Mouse (Mus musculus): ENCODE results near the gene Zfp60. TPM values are rescaled to one million over a fixed set of nuclear protein-coding genes. Genes with fewer than 3 reads are reported as not detected.
A peak's percentile ranks its signal among the peaks of the same experiment; 100 is the strongest.

Gene Zfp60
- 4.7 and 8.0 TPM in 2 replicates for polyA plus RNA-seq (2012; rRNA removed)

- Histone ChIP-seq H3K4me3 (ENCODE audit: control insufficient read depth, low read depth, low read length) (peak within 1 kb of the TSS; percentile 90), H3K27ac (ENCODE audit: control insufficient read depth, insufficient read depth, low read depth, low read length) (peak within 1 kb of the TSS; percentile 59), H3K4me1 (ENCODE audit: control insufficient read depth, insufficient read depth, low read length) (no peaks in the 10 kb centered on the region; the same call in 1 of the 2 replicates), H3K36me3 (ENCODE audit: control insufficient read depth, insufficient read depth, low read length) (no peaks in the 10 kb centered on the region), H3K27me3 (ENCODE audit: control insufficient read depth, insufficient read depth, low read length) (no peaks in the 10 kb centered on the region)
- peak; percentile 77 for TF ChIP-seq POLR2A (IDR thresholded peaks at IDR 0.05; ENCODE audit: control insufficient read depth, low read depth, low read length)
- peak; percentile 4; the same call in 1 of the 2 replicates for TF ChIP-seq CTCF (IDR thresholded peaks at IDR 0.05; ENCODE audit: control insufficient read depth, insufficient read depth, insufficient replicate concordance, low read depth, low read length)
Observed at GRCm38 (mm10) chr7:27731281-27731883, at the start of gene Zfp60. Gene Zfp60 (plus strand): TSS chr7:27731389.

GRCm38 (mm10) chr7:27683218-27683617, 48.0 kb upstream of the Zfp60 start:
- Histone ChIP-seq H3K4me3 (ENCODE audit: control insufficient read depth, low read depth, low read length) (no peak overlapping the region), H3K27ac (ENCODE audit: control insufficient read depth, insufficient read depth, low read depth, low read length) (no peak overlapping the region), H3K36me3 (ENCODE audit: control insufficient read depth, insufficient read depth, low read length) (no peaks in the 10 kb centered on the region), H3K27me3 (ENCODE audit: control insufficient read depth, insufficient read depth, low read length) (no peaks in the 10 kb centered on the region), H3K4me1 (ENCODE audit: control insufficient read depth, insufficient read depth, low read length) (peaks cover 3% of the 10 kb centered on the region)
- TF ChIP-seq CTCF (IDR thresholded peaks at IDR 0.05; ENCODE audit: control insufficient read depth, insufficient read depth, insufficient replicate concordance, low read depth, low read length): no peak
- TF ChIP-seq POLR2A (IDR thresholded peaks at IDR 0.05; ENCODE audit: control insufficient read depth, low read depth, low read length): no peak

DNA sequence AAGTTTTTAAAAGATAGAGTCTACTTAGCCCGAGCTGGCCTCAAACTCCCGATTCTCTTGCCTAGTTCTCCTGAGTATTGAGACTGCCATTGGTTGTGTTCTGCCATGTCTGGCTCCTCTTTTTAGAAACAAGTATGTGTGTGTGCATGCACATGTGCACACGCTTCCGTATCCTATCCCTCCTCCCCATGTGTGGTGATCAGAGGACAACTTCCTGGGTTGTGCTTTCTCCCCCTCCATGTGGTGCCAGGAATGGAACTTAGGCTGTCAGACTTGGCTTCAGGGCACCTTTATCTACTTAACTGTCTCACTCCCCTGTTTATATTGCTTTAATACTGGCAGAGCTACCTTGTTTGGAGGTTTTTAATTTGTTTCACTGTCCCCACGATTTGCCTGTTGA, 46.0 kb upstream of the Zfp60 start:
- TF ChIP-seq CTCF (IDR thresholded peaks at IDR 0.05; ENCODE audit: control insufficient read depth, insufficient read depth, insufficient replicate concordance, low read depth, low read length) (no peak), POLR2A (IDR thresholded peaks at IDR 0.05; ENCODE audit: control insufficient read depth, low read depth, low read length) (no peak)
- no peaks in the 10 kb centered on the region for H3K36me3 ChIP-seq (ENCODE audit: control insufficient read depth, insufficient read depth, low read length)
- no peak overlapping the region for H3K4me3 ChIP-seq (ENCODE audit: control insufficient read depth, low read depth, low read length)
- H3K27ac ChIP-seq (ENCODE audit: control insufficient read depth, insufficient read depth, low read depth, low read length): no peak overlapping the region
- no peaks in the 10 kb centered on the region for H3K27me3 ChIP-seq (ENCODE audit: control insufficient read depth, insufficient read depth, low read length)
- H3K4me1 ChIP-seq (ENCODE audit: control insufficient read depth, insufficient read depth, low read length): peaks cover 14% of the 10 kb centered on the region

GRCm38 (mm10) chr7:27685681-27686080, 45.5 kb upstream of the Zfp60 start:
- Histone ChIP-seq H3K36me3 (ENCODE audit: control insufficient read depth, insufficient read depth, low read length) (no peaks in the 10 kb centered on the region), H3K27me3 (ENCODE audit: control insufficient read depth, insufficient read depth, low read length) (no peaks in the 10 kb centered on the region), H3K4me1 (ENCODE audit: control insufficient read depth, insufficient read depth, low read length) (peaks cover 14% of the 10 kb centered on the region), H3K27ac (ENCODE audit: control insufficient read depth, insufficient read depth, low read depth, low read length) (no peak overlapping the region), H3K4me3 (ENCODE audit: control insufficient read depth, low read depth, low read length) (no peak overlapping the region)
- TF ChIP-seq CTCF (IDR thresholded peaks at IDR 0.05; ENCODE audit: control insufficient read depth, insufficient read depth, insufficient replicate concordance, low read depth, low read length): no peak
- no peak for TF ChIP-seq POLR2A (IDR thresholded peaks at IDR 0.05; ENCODE audit: control insufficient read depth, low read depth, low read length)

- H3K4me1 ChIP-seq (ENCODE audit: control insufficient read depth, insufficient read depth, low read length): peaks cover 12% of the 10 kb centered on the region
- H3K27me3 ChIP-seq (ENCODE audit: control insufficient read depth, insufficient read depth, low read length): no peaks in the 10 kb centered on the region
- no peak overlapping the region for H3K4me3 ChIP-seq (ENCODE audit: control insufficient read depth, low read depth, low read length)
- no peaks in the 10 kb centered on the region for H3K36me3 ChIP-seq (ENCODE audit: control insufficient read depth, insufficient read depth, low read length)
- no peak for TF ChIP-seq POLR2A (IDR thresholded peaks at IDR 0.05; ENCODE audit: control insufficient read depth, low read depth, low read length)
- TF ChIP-seq CTCF (IDR thresholded peaks at IDR 0.05; ENCODE audit: control insufficient read depth, insufficient read depth, insufficient replicate concordance, low read depth, low read length): no peak
- H3K27ac ChIP-seq (ENCODE audit: control insufficient read depth, insufficient read depth, low read depth, low read length): no peak overlapping the region
Observed at GRCm38 (mm10) chr7:27687043-27687442, 44.1 kb upstream of the Zfp60 start.

DNA sequence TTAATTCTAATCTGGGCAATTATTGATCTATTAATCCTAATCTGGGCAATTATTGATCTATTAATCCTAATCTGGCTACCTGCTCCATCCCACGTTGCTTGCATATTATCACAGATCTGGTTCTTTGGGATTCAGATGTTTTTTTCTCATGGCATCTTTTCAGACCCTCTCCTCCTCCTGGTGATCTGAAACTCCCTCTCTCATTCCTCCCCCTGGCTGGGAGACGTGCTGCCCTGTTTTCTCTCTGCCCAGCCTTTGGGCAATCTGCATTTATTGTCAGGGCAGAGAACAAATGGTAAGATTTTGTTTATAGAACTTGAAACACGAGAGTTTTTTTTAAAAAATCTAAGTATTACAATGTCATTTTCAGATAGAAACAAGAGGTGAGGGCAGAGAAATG, 43.4 kb upstream of the Zfp60 start:
- Histone ChIP-seq H3K27ac (ENCODE audit: control insufficient read depth, insufficient read depth, low read depth, low read length) (no peak overlapping the region), H3K36me3 (ENCODE audit: control insufficient read depth, insufficient read depth, low read length) (no peaks in the 10 kb centered on the region), H3K4me1 (ENCODE audit: control insufficient read depth, insufficient read depth, low read length) (peaks cover 12% of the 10 kb centered on the region), H3K4me3 (ENCODE audit: control insufficient read depth, low read depth, low read length) (no peak overlapping the region), H3K27me3 (ENCODE audit: control insufficient read depth, insufficient read depth, low read length) (no peaks in the 10 kb centered on the region)
- no peak for TF ChIP-seq POLR2A (IDR thresholded peaks at IDR 0.05; ENCODE audit: control insufficient read depth, low read depth, low read length)
- TF ChIP-seq CTCF (IDR thresholded peaks at IDR 0.05; ENCODE audit: control insufficient read depth, insufficient read depth, insufficient replicate concordance, low read depth, low read length): no peak

DNA sequence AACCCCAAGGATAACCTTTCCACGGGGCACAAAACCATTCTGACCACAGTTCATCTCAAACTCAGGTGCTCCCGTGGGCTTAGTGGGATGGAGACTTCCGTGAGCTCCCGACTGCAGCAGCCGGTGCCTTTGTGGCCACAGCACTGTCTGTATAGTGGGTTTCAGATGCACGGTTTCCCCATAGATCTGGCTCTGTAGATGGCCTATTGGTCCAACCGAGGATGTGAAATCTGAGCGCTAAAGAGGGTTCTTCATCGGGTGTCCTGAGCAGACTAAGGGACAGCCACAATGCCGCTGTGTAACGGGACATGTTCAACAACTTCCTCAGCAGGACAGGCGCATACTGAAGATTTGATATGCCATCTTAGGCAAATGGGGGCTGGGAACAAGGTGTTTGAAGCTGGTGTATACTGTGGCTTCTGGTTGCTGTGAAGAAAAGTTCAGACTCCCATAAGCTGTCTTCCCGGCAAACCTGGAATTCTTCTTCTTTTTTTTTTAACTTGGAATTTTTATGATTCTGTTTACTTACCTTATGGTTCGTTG, 42.9 kb upstream of the Zfp60 start:
- Histone ChIP-seq H3K4me1 (ENCODE audit: control insufficient read depth, insufficient read depth, low read length) (peaks cover 12% of the 10 kb centered on the region), H3K27me3 (ENCODE audit: control insufficient read depth, insufficient read depth, low read length) (no peaks in the 10 kb centered on the region), H3K4me3 (ENCODE audit: control insufficient read depth, low read depth, low read length) (no peak overlapping the region), H3K36me3 (ENCODE audit: control insufficient read depth, insufficient read depth, low read length) (no peaks in the 10 kb centered on the region), H3K27ac (ENCODE audit: control insufficient read depth, insufficient read depth, low read depth, low read length) (no peak overlapping the region)
- TF ChIP-seq POLR2A (IDR thresholded peaks at IDR 0.05; ENCODE audit: control insufficient read depth, low read depth, low read length): no peak
- TF ChIP-seq CTCF (IDR thresholded peaks at IDR 0.05; ENCODE audit: control insufficient read depth, insufficient read depth, insufficient replicate concordance, low read depth, low read length): no peak

All from testis, adult 2 months (tissue).